Mouse (Mus musculus): ENCODE results near the gene Zfp189. TPM values are rescaled to one million over a fixed set of nuclear protein-coding genes. Genes with fewer than 3 reads are reported as not detected.

The Zfp189 gene
- polyA plus RNA-seq, 1 experiment = 4.7 TPM

GRCm38 (mm10) chr4:49559915-49560772 lies 39.2 kb downstream of the Zfp189 start:
- H3K4me1 ChIP-seq (ENCODE audit: control insufficient read depth, insufficient read depth, insufficient read length, low read length) = no peaks in the 10 kb centered on the region
- no peak overlapping the region for H3K27ac ChIP-seq (replicated peaks; ENCODE audit: low read depth, low read length)
- H3K4me3 ChIP-seq (ENCODE audit: insufficient read depth, low read depth, low read length) = no peak overlapping the region

DNA sequence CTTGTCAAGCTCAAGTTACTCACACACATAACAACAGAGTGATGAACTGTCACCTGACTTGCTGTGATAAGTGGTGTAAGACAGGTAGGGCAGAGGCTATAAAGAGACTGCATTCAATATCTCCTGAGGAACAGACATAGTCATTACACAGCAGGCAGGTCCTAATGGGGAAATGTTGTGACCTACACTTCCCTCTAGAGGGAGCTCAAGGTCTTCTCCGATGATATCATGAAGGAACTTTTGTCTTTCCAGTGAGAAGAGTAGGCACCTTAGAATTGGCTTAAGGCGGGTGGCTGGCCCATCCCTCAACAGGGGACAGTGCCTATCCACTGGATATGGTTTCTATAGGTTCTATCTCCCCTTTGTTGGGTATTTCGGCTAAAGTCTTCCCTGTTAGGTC lies 46.6 kb downstream of the Zfp189 start:
- Histone ChIP-seq H3K4me1 (ENCODE audit: control insufficient read depth, insufficient read depth, insufficient read length, low read length) (no peaks in the 10 kb centered on the region), H3K27ac (replicated peaks; ENCODE audit: low read depth, low read length) (no peak overlapping the region), H3K4me3 (ENCODE audit: insufficient read depth, low read depth, low read length) (no peak overlapping the region)

GRCm38 (mm10) chr4:49572194-49572593 lies 51.2 kb downstream of the Zfp189 start:
- Histone ChIP-seq H3K4me1 (ENCODE audit: control insufficient read depth, insufficient read depth, insufficient read length, low read length) (no peaks in the 10 kb centered on the region), H3K4me3 (ENCODE audit: insufficient read depth, low read depth, low read length) (no peak overlapping the region), H3K27ac (replicated peaks; ENCODE audit: low read depth, low read length) (no peak overlapping the region)

Other genes starting within 250 kb of the Zfp189 start
- gene Acnat2, start 113.0 kb upstream of the Zfp189 start, polyA plus RNA-seq (2012; ENCODE audit: insufficient read depth, insufficient read length, missing spikeins) = not detected in 2 replicates
- gene Acnat1, start 47.3 kb upstream of the Zfp189 start, polyA plus RNA-seq (2012; ENCODE audit: insufficient read depth, insufficient read length, missing spikeins) = not detected in 2 replicates
- not detected in 2 replicates for gene Baat, start 14.6 kb upstream of the Zfp189 start, polyA plus RNA-seq (2012; ENCODE audit: insufficient read depth, insufficient read length, missing spikeins)
- gene Mrpl50, start 83 bp upstream of the Zfp189 start, polyA plus RNA-seq (2012; ENCODE audit: insufficient read depth, insufficient read length, missing spikeins) = 129 and 144 TPM in 2 replicates
- gene Aldob, start 28.4 kb downstream of the Zfp189 start, polyA plus RNA-seq (2012; ENCODE audit: insufficient read depth, insufficient read length, missing spikeins) = 0.92 and 2.5 TPM in 2 replicates
- gene Tmem246, start 76.7 kb downstream of the Zfp189 start, polyA plus RNA-seq (2012; ENCODE audit: insufficient read depth, insufficient read length, missing spikeins) = 21.1 and 33.7 TPM in 2 replicates
- 19.0 and 21.0 TPM in 2 replicates for gene Rnf20, start 110.8 kb downstream of the Zfp189 start, polyA plus RNA-seq (2012; ENCODE audit: insufficient read depth, insufficient read length, missing spikeins)
- not detected in 2 replicates for gene Ppp3r2, start 160.8 kb downstream of the Zfp189 start, polyA plus RNA-seq (2012; ENCODE audit: insufficient read depth, insufficient read length, missing spikeins)

Measured in brown adipose tissue, adult 24 weeks (tissue).